Mouse (Mus musculus): ENCODE results near the gene Vps13c.

Vps13c gene

GRCm38 (mm10) chr9:68020776-68021365 lies 180.7 kb downstream of the Vps13c start:
- DNase-seq (ENCODE audit: low spot score in 2 of 2): no peak

DNA sequence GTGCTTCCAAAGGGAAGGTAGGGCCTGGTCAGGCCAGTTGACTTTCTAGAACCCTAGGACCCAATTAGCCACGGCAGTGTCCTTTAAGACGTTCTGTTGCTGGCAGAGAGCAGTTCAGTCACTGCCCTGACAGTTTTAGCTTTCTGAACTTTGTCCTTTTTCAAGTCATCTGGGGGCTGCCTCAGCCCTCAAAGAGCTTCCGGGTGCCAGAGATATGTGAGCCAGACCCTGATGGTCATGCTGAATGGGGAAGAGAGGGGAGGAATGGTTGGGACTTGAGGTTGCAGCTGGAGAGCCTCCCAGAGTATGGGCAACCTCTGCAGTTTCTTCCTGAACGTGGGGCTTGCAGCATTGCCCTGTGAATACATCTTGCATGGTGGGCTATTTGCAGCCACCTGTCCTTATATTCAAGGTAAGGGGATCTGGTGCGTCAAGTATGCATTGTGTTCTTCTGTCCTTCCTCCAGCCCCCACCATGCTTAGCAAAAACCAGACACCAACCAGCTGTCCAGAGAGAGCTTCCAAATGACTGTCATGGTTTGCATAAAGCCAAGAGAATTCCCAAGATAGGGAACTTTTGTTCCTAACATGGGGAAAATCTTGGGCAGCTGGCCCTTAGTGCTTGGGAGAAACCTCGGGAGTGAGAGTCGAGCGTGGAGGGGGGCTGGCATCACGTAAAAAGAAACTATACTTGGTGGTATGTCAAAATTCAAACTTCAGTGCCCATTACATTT lies 182.3 kb downstream of the Vps13c start:
- no peak for DNase-seq (ENCODE audit: low spot score in 2 of 2)

DNA sequence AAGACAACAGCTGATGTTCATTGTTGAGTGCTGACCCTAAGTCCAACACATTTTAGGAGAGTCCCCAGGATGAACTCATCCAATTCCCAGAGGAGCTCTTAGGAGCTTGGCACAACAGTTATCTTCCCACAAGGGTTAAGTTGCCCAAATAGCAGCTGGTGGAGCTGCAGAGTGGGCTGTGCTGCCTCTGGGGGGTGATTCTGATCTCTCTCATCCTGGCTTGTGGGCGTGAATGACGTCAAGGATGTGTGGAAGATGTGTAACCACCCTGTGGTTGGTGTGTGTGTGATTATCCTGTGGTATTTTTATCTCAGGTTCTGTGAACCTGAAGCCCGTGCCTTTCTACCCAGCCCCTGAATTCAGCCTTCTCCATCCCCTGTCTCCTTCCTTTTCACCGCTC lies 188.4 kb downstream of the Vps13c start:
- no peak for DNase-seq (ENCODE audit: low spot score in 2 of 2)

DNA sequence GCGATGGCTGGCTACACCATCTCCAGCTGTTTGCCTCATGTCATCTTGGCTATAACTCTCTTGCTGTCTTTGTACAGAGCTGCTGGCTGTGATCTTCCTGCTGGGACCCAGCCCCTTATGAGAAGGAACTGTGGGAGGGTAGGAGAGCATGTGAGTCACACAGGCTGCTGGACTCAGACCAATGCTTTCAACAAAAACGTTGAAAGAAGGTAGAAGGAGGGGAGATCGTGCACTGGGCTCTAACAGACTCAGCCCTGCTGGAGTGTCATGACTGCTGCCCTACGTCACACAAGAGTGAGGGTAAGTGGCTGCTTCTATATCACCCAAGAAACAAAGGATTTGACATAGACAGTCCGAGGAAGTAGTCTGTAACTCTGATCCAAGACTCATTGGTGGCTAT lies 193.6 kb downstream of the Vps13c start:
- DNase-seq (ENCODE audit: low spot score in 2 of 2): no peak
